Mouse (Mus musculus): ENCODE measurements around the gene Cd300lb.

DNA sequence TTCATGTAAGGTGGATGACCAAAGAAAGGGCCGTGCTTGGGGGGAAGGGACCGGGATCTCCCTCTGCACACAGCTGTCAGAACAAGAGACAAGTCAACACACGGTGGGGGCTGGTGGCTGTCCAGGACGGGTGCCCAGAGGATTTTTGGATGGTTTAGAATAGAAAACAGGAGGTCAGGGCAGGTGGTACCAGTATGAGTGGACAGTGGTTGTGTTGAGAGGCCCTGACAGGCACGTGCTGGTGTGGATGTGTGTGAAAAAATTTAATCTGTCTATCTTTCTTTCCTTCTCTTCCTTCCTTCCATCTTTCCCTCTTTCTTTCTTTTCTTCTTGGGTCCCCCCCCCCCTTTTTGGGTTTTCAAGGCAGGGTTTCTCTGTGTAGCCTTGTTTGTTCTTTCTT lies 43.6 kb downstream of the Cd300lb start:
- no peak for TF ChIP-seq CTCF (IDR thresholded peaks at IDR 0.05; ENCODE audit: low read depth)
- TF ChIP-seq EP300 (IDR thresholded peaks at IDR 0.05; ENCODE audit: low read depth), result no peak

All from heart, postnatal 0 days (tissue).